Mouse (Mus musculus): ENCODE measurements around the gene Sox15.

Gene Sox15

DNA sequence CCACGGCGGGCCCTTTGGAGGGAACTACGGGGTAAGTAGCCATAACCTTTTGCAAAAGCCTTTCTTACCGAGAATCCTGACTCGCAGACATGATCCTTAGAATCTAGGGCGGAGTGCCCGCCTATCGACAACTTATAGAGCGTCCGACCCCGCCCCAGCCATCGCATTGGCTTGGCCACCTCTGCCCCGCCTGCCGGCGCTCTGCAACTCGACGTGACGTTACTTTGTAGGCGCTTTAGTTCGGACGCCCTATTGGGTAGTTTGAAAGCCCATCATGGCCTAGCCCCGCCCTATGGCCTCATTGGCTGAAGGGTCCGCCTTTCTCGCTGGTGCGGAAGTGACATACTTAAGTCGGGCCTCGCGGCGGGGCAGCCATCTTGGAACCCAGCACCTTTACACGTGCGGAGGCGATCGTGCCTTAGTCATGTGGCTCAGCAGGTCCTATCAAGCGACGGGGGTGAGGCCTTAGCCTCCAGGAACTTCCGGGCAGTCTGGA, 17.1 kb downstream of the Sox15 start, which contains the start of gene Eif4a1:
Gene Eif4a1, minus strand, starts transcription at position 213 of the 496 bp plus-strand sequence.
- DNase-seq (ENCODE audit: extremely low read depth, low read depth, low spot score) = peak; percentile 99

DNA sequence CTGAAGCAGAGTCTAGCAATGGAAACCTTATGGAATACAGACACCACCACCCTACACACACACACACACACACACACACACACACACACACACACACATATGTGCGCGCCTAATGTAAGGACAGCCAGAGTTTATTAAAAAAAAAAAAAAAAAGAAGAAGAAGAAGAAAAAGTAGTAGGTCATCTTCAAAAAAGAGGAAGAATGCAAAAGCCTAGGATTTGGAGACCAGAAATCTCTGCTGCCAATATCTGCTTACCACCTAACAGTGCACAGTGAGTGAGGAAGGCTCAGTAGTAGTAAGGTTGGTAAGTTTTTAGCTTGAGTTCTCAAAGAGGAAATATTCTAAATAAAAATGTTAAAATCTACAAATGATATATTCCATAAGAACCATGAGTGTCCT, 24.0 kb downstream of the Sox15 start:
- no peak for DNase-seq (ENCODE audit: extremely low read depth, low read depth, low spot score)

DNA sequence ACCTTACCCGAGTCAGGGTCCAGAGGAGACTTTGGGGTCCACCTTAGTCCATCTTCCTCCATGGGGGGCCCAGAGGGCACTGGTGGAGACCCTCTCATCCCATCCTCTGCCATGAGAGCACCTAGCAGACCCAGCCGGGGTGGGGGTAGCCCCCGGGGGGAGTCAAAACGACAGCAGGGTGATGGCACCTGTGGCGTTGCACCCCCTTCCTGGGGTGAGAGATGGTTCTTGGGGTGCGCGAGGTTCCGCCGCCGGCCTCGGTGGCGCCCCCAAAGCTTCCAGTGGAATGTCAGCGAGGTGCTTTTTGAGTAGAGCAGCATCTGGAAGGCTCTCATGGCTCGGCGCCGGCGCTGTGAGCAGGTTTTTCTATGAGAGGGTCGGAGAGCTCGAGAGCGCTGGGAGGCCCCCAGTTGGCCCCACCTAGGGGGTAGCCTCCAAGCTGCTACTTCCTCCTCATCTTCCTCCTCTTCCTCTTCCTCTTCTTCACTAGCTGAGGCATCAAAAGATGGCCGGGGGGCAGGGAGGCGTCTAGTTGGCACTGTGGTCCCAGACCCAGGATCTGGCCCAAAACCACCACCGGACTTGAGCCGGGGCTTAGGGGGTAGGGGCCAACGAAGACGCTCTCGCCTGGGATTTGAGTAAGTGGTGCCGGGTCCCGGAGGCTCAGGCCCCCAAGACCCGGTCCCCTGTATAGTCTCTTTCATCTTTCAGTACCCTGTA, 25.2 kb downstream of the Sox15 start:
- no peak for DNase-seq (ENCODE audit: extremely low read depth, low read depth, low spot score)

DNA sequence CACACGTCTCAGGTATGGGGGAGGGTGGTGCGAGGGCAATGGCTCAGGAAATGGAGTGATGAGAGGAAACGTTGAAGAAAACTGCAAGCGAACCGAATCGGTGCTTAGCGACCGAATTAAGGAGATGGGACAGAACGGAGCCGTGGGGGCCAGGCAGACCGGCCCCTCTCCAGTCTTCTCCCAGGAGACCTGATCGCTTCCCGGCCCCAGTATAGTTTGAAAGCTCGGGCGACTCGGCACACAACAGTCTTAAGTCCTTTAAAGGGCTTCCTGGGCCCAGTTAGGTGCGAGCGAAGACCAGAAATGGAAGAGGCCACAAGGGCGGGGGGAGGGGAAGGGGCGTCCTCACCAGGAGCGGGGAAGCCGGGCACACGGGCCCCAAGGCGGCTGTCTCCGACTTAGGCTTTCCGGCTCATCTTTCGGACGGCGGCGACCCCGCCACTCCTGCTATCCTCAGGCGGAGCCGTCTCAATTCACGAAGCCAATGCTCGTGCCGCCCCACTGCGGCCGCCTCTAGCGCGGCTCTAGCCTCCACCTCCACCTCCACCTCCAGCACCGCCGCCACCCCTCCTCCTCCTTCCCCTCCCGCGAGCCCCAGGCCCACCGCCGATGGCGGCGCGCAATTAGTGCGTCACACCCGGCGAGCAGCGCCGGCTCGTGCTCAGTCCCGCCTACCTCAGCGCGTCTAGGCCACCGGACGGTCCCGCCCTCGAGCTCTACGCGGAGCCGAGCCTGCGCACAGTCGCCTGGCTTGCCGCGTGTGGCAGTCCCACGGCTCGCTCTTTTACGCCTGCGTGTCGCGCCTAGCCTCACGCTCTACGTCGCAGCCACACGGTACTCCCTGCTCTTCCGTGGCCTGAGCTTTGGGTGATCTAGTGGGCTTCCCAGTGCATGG, 26.4 kb downstream of the Sox15 start, which contains the start of gene Senp3:
Gene Senp3, minus strand, starts transcription at position 771 of the 895 bp plus-strand sequence.
- DNase-seq (ENCODE audit: extremely low read depth, low read depth, low spot score) = no peak

DNA sequence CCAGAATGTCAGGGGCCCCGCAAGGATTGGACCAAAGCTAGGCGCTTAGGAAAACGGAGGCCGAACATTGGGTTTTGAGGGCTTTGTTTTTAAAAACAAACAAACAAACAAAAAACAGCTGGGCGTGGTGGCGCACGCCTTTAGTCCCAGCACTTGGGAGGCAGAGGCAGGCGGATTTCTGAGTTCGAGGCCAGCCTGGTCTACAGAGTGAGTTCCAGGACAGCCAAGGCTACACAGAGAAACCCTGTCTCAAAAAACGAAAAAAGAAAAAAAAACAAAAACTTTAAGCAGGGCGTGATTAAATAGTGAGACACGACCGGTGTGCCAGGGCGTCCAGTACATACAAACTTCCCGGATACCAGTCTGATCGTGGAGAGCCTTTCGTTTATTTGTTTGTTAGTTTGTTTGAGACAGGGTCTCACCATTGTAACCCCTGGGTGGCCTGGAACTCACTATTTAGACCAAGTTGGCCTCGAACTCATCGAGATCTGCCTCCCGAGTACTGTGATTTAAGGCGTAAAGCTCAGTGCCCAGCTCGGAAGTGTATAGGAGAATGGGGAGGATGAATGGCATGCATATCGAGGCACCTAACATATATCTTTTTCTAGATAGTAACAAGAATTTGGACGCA, 27.2 kb downstream of the Sox15 start:
- no peak for DNase-seq (ENCODE audit: extremely low read depth, low read depth, low spot score)

DNA sequence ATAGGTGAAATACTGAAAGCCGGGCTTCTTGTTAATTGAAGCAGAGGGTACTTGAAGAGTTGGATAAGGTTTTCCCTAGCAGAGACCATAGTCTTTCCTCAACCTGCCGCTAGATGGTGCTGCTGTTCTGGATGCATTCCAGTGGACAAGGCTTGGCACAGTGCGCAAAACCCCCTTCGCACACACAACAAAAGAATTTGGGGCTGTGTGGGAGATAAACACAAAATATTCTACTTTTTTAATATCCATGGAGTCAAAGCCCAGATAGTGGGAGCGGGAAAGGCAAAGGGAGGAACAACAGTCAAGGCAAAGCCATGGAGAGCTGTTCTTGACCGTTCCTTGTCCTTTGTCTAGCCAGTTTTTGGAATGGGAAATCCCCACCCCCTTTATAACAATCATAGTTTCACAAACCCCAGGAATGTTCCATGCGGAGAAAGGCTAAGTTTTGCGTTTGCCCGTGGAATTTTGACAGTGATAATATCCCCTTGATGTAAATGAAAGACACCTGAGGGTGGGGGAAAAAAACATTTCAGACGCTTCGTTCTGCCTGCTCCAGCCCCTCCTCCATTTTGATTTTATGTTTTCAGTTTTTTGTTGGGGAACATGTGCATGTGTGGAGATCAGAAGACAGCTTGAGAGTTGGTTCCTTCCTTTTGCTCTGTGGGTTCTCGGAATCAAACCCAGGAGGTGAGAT, 27.9 kb downstream of the Sox15 start:
- no peak for DNase-seq (ENCODE audit: extremely low read depth, low read depth, low spot score)

DNA sequence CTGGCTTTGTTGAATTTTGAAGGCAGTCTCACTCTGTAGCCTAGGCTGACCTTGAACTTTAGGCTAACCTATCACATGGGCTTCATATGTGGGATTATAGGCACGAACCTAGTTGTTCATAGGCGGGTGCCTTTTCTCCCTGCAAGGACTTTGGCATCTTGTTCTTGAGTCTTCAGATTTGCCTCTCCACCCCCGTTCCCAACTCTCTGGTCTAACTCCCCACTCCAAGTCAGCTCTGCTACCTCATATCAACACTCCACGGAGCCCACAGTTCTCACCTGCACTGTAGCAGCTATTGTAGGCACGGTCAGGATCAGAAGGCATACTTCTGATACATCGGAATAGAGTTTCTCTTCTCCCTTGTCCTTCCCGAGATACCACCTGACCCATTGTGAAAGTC, 28.5 kb downstream of the Sox15 start:
- DNase-seq (ENCODE audit: extremely low read depth, low read depth, low spot score) = no peak

DNA sequence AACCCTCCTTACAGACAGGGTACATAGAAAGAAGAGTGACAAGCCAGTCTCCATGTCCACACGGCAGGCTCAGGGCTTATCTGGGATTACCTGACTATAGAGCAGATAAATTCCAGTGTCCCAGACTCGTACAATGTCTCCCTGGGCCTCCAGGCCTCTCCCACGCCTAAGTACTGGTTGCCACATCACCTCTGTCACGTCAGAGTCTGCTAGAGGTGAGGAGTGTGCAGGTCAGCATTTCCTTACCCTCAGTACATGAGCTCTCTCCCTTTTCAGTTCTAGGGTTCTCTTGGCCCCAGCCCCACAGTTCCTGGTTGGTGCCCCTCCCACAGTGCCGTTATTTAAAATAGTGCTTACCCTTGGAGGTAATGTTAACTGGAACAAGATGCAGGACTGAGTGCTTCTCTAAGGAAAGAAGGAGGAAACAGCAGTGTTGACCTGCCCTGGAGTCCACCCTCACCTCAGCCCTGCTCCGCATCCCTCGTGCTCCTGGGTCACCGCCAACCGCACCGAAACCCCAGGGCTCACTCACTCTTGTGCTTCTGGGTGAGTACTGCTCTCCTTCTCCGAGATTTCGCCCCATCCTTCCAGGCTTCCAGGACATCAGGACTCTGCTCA, 29.1 kb downstream of the Sox15 start:
- DNase-seq (ENCODE audit: extremely low read depth, low read depth, low spot score) = no peak

DNA sequence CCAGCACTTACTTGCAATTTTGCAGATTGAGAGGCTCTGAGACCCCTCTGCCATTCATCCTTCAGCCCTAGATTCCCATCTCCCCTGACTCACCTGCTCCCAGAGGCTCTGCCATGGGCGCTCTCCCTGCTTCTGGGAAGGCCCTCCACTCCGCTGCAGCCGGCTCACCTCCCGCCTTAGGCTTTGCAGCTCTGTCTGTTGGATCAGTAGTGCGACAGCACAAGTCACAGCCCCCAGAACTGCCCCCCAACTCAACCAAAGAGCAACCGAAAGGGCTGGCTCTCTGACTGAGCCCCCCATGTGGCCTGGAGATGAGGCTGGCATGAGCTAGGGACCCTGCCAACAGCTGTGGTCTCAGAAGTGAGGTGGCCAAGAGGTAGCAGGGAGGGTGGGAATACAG, 29.8 kb downstream of the Sox15 start:
- DNase-seq (ENCODE audit: extremely low read depth, low read depth, low spot score) = no peak

DNA sequence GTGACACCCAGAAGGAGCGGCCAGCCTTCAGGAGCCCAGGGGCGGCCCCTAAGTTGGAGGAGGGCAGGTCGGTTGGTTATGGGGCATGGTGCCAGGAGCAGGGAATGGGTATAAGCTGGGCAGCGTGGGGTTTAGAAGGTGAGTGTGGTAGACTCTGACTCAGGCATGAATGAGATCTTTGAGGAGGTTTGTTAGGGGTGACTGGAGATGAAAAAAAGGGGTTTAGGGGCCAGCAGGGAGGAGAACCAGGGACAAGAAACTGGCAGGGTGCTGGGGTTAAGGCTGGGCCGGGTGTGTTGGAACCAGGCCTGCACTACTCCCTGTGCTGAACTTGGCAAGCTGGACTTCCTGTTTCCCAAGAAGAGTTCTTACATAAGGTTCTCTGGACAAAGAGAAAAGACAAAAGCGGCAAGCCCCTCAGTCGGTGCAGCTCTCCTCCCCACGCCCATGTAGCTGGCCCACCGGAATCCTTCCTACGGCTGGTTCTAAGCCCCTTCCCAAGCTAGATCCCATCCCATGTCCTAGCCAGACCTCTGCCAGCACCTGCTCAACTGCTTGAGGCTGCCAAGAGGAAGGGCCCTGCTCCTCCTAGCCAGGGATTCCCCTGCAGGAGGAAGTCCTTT, 30.5 kb downstream of the Sox15 start, which contains the start of gene Tnfsf13:
Gene Tnfsf13, minus strand, starts transcription at position 259 of the 623 bp plus-strand sequence.
- DNase-seq (ENCODE audit: extremely low read depth, low read depth, low spot score) = no peak

DNA sequence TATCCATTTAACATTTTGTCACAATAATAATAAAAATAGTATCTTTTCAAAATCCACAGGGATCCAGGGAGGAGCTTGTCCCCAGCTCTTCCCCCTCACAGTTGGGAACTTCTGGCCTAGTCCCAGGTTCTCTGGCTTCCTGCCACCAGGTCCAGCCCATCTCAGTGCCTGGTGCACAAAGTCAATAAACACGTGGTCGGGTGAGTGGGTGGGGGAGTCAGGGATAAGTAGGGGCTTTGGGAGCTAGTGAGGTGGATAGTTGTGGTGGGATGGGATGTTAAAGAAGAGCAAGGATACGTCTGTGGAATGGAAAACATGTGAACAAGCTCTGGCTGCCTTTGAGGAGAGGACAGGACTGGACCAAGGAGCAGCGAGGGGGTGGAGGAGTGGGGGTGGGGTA, 31.3 kb downstream of the Sox15 start:
- no peak for DNase-seq (ENCODE audit: extremely low read depth, low read depth, low spot score)

DNA sequence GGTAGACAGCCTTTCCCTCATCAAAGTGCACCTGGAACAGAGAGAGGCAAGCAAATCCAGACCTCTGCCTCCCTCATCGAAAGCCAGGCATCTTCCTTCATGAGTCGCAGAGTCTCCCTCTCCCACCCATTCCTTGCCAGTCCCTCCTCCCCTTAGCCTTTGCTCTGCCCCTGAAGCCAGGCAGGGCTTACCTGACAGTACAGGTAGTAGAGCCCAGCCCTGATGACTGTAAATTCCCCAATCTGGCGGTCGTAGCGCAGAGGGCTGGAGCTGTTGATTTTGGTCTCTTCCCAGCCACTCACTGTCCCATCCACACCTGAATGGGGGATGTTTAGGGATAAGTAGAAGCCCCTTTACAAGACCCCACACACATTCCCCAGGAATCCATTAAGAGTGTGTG, 31.9 kb downstream of the Sox15 start:
- DNase-seq (ENCODE audit: extremely low read depth, low read depth, low spot score) = no peak

DNA sequence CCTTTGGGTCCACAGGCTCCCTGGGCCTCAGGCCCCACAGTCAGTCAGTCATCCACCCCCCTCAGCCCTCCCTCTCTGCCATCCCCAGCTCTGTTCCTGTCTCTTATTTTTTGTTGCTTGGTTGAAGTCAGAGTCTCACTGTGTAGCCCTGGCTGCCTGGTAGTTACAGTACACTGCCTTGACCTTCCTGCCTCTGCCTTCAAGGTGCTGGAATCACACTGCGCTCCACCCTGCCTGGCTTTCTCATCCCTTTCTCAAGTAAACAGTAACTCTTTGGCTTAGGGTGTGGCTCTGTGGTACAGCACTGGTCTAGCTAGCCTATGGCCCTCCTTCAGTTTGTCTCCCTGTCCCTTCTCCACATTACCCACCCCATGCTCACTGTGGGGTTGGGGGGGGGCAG, 34.8 kb downstream of the Sox15 start:
- DNase-seq (ENCODE audit: extremely low read depth, low read depth, low spot score) = no peak

DNA sequence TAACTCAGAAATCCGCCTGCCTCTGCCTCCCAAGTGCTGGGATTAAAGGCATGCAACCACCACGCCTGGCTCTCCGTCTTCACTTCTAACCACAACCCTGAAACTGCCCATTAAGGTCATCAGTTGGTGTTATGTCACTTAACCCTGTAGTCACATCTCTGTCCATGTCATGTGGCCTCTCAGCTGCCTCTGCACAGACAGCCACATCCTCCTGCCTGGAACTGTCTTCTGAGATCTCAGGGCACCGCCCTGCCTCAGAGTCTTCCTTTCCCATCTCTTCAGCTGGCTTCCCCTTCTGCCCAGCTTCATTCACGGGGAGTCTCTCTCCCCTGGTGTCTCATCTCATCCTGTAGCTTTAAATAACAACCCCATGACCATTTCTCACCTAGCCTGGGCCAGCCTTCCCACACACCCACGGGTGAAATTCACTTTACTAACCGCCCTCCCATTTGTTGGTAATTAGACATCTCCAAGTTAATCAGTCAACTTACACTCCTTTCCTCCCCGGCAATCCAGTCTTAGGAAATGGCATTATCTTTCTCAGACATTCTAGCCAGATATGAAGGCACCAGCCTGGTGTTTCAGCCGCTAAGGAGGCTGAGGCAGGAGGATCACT, 37.2 kb downstream of the Sox15 start:
- DNase-seq (ENCODE audit: extremely low read depth, low read depth, low spot score) = no peak

DNA sequence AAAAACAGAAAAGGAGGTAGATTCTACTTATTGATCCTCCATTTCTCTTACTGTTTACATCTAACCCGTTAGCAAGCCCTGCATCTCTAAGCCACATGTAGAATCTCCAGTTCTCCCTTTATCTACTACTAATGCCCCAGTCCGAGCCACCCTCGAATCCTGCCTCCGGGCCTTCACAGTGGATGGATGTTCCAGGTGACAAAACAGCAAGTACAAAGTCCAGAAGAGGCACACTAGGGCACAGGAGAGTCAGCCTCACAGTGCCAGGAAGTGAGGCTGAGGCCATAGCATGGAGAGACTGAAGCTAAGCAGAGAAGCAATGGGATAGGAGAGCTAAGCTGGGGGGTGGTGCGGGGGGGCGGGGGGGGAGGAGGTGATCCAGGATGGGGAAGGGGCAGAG, 37.7 kb downstream of the Sox15 start:
- DNase-seq (ENCODE audit: extremely low read depth, low read depth, low spot score) = no peak

DNA sequence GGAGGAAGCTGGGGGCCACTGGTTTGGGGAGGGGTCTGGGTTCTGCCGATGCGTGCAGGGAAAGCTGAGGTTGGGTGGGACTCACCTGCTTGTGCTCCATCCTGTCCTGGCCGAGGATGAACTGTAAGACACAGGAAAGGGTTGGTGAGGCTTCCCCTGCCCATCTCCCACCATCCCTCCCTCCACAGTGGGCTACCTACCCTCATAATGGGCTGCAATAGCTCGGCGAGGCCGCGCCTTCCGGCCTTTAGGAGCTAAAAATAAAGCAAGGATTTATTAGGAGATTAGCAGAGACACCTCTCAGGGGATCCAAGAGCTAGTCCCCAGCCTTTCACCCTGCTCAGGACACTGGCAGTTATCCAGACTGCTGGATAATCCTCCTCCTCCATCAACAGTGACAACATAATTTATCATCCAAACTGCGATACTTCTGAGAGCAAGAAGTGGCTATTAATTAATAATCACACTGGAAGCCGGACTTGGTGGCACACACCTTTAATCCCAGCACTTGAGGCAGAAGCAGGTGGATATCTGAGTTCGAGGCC, 38.4 kb downstream of the Sox15 start:
- DNase-seq (ENCODE audit: extremely low read depth, low read depth, low spot score) = no peak

DNA sequence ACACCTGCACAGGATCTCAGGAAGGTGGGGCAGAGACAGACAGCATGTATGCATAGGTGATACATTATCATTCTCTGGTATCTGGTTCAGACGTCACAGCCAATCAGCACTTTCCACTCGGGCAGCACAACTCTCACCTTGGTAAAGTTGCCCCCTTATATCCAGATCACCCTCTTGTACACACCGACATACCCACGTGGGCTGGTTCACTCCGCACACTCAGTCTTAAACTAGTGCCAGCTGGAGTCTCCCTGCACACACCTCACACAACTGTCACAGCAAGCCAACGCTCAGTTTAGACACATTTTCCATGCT, 39.9 kb downstream of the Sox15 start:
- DNase-seq (ENCODE audit: extremely low read depth, low read depth, low spot score) = no peak

DNA sequence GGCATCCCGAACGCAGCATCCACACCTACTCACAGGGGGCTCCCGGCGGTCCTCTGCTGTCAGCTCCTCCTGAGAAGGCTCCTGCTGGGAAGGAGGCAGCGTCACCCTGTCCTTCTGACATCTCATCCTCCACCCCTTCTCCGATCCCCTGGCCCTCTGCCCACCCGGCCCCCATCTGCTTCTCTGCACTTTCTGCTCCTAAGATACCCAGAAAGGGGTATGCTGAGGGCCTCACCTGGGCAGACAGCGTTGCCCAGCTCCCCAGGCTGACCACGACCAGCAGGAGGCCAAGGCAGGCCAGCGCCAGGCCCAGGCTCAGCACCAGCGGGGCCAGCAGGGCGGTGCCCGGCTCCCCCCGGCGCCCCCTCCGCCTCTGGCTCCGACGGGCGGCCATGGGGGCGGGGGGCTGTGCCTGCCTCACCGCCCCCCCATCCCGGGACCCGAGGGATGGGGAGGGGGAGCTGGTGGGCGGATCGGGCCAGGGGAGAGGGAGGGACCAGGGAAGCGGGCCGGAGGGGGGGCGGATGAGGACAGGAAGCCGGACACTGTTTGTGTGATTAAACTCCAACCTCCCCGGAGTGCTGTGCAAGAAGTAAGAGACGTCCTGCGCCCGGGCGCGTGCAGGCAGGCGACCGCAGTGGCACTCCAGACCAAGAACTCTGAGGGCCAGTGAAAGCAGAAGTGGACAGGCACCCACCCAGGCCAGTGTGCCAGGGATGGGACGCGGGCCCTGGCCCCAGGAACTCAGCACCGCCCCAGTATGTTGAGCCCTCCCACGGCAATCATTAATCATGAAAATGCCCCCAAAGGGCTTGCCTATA, 40.5 kb downstream of the Sox15 start, which contains the start of the genes Tnfsf12 and Tnfsfm13:
Gene Tnfsf12, minus strand, starts transcription at position 489 of the 821 bp plus-strand sequence.
Gene Tnfsfm13, minus strand, starts transcription at position 738 of the 821 bp plus-strand sequence.
- DNase-seq (ENCODE audit: extremely low read depth, low read depth, low spot score) = no peak

All from fat pad, adult 2 months (tissue).